Mouse (Mus musculus): ENCODE results near the gene Etv6. TPM values are rescaled to one million over a fixed set of nuclear protein-coding genes. Genes with fewer than 3 reads are reported as not detected.

Gene Etv6
- polyA plus RNA-seq, 1 experiment from 2014 or later, result 17.8 TPM

- H3K4me1 ChIP-seq, result peaks cover 20% of the 10 kb centered on the region
- no peaks in the 10 kb centered on the region for H3K27me3 ChIP-seq (ENCODE audit: low read depth, poor library complexity, severe bottlenecking)
- H3K27ac ChIP-seq, result no peak overlapping the region
- H3K4me3 ChIP-seq, result no peak overlapping the region
- no peaks in the 10 kb centered on the region for H3K9me3 ChIP-seq (replicated peaks)
- WGBS, result 94% methylated on average over 10 of the region's 10 CpGs
- H3K36me3 ChIP-seq, result peaks cover 16% of the 10 kb centered on the region
- DNase-seq (ENCODE audit: low spot score), result no peak
These were observed 88.8 kb downstream of the Etv6 start for GRCm38 (mm10) chr6:134124256-134124655.

- no peak for DNase-seq (ENCODE audit: low spot score)
- Histone ChIP-seq H3K4me3 (no peak overlapping the region), H3K4me1 (peaks cover 14% of the 10 kb centered on the region), H3K36me3 (peaks cover 33% of the 10 kb centered on the region), H3K9me3 (replicated peaks) (no peaks in the 10 kb centered on the region), H3K27ac (peak overlapping the region; percentile 39; the same call in 1 of the 2 replicates), H3K27me3 (ENCODE audit: low read depth, poor library complexity, severe bottlenecking) (no peaks in the 10 kb centered on the region)
- 77% methylated on average over 6 of the region's 6 CpGs for WGBS
These were observed 92.5 kb downstream of the Etv6 start for GRCm38 (mm10) chr6:134127996-134128395.

- H3K27ac ChIP-seq, result no peak overlapping the region
- peaks cover 14% of the 10 kb centered on the region for H3K4me1 ChIP-seq
- no peaks in the 10 kb centered on the region for H3K9me3 ChIP-seq (replicated peaks)
- 90% methylated on average over 13 of the region's 13 CpGs for WGBS
- H3K27me3 ChIP-seq (ENCODE audit: low read depth, poor library complexity, severe bottlenecking), result no peaks in the 10 kb centered on the region
- no peak for DNase-seq (ENCODE audit: low spot score)
- peaks cover 33% of the 10 kb centered on the region for H3K36me3 ChIP-seq
- no peak overlapping the region for H3K4me3 ChIP-seq
These were observed 93.1 kb downstream of the Etv6 start for GRCm38 (mm10) chr6:134128594-134128993.

GRCm38 (mm10) chr6:134129848-134130247 is 94.3 kb downstream of the Etv6 start:
- H3K4me3 ChIP-seq, result no peak overlapping the region
- H3K9me3 ChIP-seq (replicated peaks), result no peaks in the 10 kb centered on the region
- H3K36me3 ChIP-seq, result peaks cover 24% of the 10 kb centered on the region
- DNase-seq (ENCODE audit: low spot score), result no peak
- 96% methylated on average over 7 of the region's 7 CpGs for WGBS
- H3K27ac ChIP-seq, result no peak overlapping the region
- no peaks in the 10 kb centered on the region for H3K27me3 ChIP-seq (ENCODE audit: low read depth, poor library complexity, severe bottlenecking)
- peaks cover 17% of the 10 kb centered on the region for H3K4me1 ChIP-seq

GRCm38 (mm10) chr6:134130816-134131215 is 95.3 kb downstream of the Etv6 start:
- no peaks in the 10 kb centered on the region for H3K9me3 ChIP-seq (replicated peaks)
- 94% methylated on average over 5 of the region's 5 CpGs for WGBS
- no peak overlapping the region for H3K27ac ChIP-seq
- H3K4me1 ChIP-seq, result peaks cover 17% of the 10 kb centered on the region
- no peaks in the 10 kb centered on the region for H3K27me3 ChIP-seq (ENCODE audit: low read depth, poor library complexity, severe bottlenecking)
- no peak for DNase-seq (ENCODE audit: low spot score)
- H3K4me3 ChIP-seq, result no peak overlapping the region
- peaks cover 24% of the 10 kb centered on the region for H3K36me3 ChIP-seq

GRCm38 (mm10) chr6:134131601-134132000 is 96.1 kb downstream of the Etv6 start:
- DNase-seq (ENCODE audit: low spot score), result no peak
- WGBS, result 93% methylated on average over 2 of the region's 2 CpGs
- Histone ChIP-seq H3K27me3 (ENCODE audit: low read depth, poor library complexity, severe bottlenecking) (no peaks in the 10 kb centered on the region), H3K27ac (no peak overlapping the region), H3K4me1 (peaks cover 17% of the 10 kb centered on the region), H3K36me3 (peaks cover 24% of the 10 kb centered on the region), H3K9me3 (replicated peaks) (no peaks in the 10 kb centered on the region), H3K4me3 (no peak overlapping the region)

- 88% methylated on average over 4 of the region's 4 CpGs for WGBS
- Histone ChIP-seq H3K27me3 (ENCODE audit: low read depth, poor library complexity, severe bottlenecking) (no peaks in the 10 kb centered on the region), H3K27ac (no peak overlapping the region), H3K9me3 (replicated peaks) (no peaks in the 10 kb centered on the region), H3K4me3 (no peak overlapping the region), H3K4me1 (peaks cover 3% of the 10 kb centered on the region; the same call in 1 of the 2 replicates), H3K36me3 (peaks cover 35% of the 10 kb centered on the region)
- DNase-seq (ENCODE audit: low spot score), result no peak
These were observed 98.3 kb downstream of the Etv6 start for GRCm38 (mm10) chr6:134133756-134134155.

- no peaks in the 10 kb centered on the region for H3K9me3 ChIP-seq (replicated peaks)
- WGBS, result 86% methylated on average over 9 of the region's 9 CpGs
These were observed 99.4 kb downstream of the Etv6 start for GRCm38 (mm10) chr6:134134821-134135323.

GRCm38 (mm10) chr6:134136315-134136714 is 100.8 kb downstream of the Etv6 start:
- no peak for DNase-seq (ENCODE audit: low spot score)
- Histone ChIP-seq H3K4me3 (no peak overlapping the region), H3K4me1 (peaks cover 12% of the 10 kb centered on the region), H3K36me3 (peaks cover 20% of the 10 kb centered on the region), H3K9me3 (replicated peaks) (no peaks in the 10 kb centered on the region), H3K27ac (no peak overlapping the region), H3K27me3 (ENCODE audit: low read depth, poor library complexity, severe bottlenecking) (no peaks in the 10 kb centered on the region)
- WGBS, result 86% methylated on average over 3 of the region's 3 CpGs

More at GRCm38 (mm10) chr6:134134821-134135323, 99.4 kb downstream of the Etv6 start:
- Histone ChIP-seq H3K4me3 (no peak overlapping the region), H3K4me1 (peaks cover 3% of the 10 kb centered on the region; the same call in 1 of the 2 replicates), H3K27ac (no peak overlapping the region), H3K36me3 (peaks cover 26% of the 10 kb centered on the region), H3K27me3 (ENCODE audit: low read depth, poor library complexity, severe bottlenecking) (no peaks in the 10 kb centered on the region)
- DNase-seq (ENCODE audit: low spot score), result no peak

- DNase-seq (ENCODE audit: low spot score), result no peak
- no peak overlapping the region for H3K4me3 ChIP-seq
- no peak overlapping the region for H3K27ac ChIP-seq
- peaks cover 20% of the 10 kb centered on the region for H3K4me1 ChIP-seq
- H3K36me3 ChIP-seq, result peaks cover 16% of the 10 kb centered on the region
- 96% methylated on average over 3 of the region's 3 CpGs for WGBS
- no peaks in the 10 kb centered on the region for H3K27me3 ChIP-seq (ENCODE audit: low read depth, poor library complexity, severe bottlenecking)
- no peaks in the 10 kb centered on the region for H3K9me3 ChIP-seq (replicated peaks)
These were observed 103.9 kb downstream of the Etv6 start for GRCm38 (mm10) chr6:134139359-134139758.

- DNase-seq (ENCODE audit: low spot score), result no peak
- H3K27me3 ChIP-seq (ENCODE audit: low read depth, poor library complexity, severe bottlenecking), result no peaks in the 10 kb centered on the region
- H3K4me3 ChIP-seq, result no peak overlapping the region
- H3K9me3 ChIP-seq (replicated peaks), result no peaks in the 10 kb centered on the region
- peaks cover 18% of the 10 kb centered on the region for H3K4me1 ChIP-seq
- 62% methylated on average over 16 of the region's 16 CpGs for WGBS
- no peak overlapping the region for H3K27ac ChIP-seq
- H3K36me3 ChIP-seq, result peaks cover 20% of the 10 kb centered on the region
These were observed 105.5 kb downstream of the Etv6 start for GRCm38 (mm10) chr6:134140718-134141615.

- Histone ChIP-seq H3K4me1 (peaks cover 18% of the 10 kb centered on the region), H3K9me3 (replicated peaks) (no peaks in the 10 kb centered on the region), H3K27ac (no peak overlapping the region), H3K36me3 (peaks cover 20% of the 10 kb centered on the region), H3K27me3 (ENCODE audit: low read depth, poor library complexity, severe bottlenecking) (no peaks in the 10 kb centered on the region), H3K4me3 (no peak overlapping the region)
- DNase-seq (ENCODE audit: low spot score), result no peak
- WGBS, result 86% methylated on average over 1 of the region's 1 CpGs
These were observed 106.2 kb downstream of the Etv6 start for GRCm38 (mm10) chr6:134141616-134142165.

- H3K27me3 ChIP-seq (ENCODE audit: low read depth, poor library complexity, severe bottlenecking), result no peaks in the 10 kb centered on the region
- peaks cover 15% of the 10 kb centered on the region for H3K36me3 ChIP-seq
- 95% methylated on average over 11 of the region's 11 CpGs for WGBS
- H3K4me3 ChIP-seq, result no peak overlapping the region
- no peak overlapping the region for H3K27ac ChIP-seq
- no peak for DNase-seq (ENCODE audit: low spot score)
- peaks cover 23% of the 10 kb centered on the region for H3K4me1 ChIP-seq
- no peaks in the 10 kb centered on the region for H3K9me3 ChIP-seq (replicated peaks)
These were observed 107.2 kb downstream of the Etv6 start for GRCm38 (mm10) chr6:134142700-134143099.
